Mouse (Mus musculus): ENCODE data around the gene Acvr1. TPM values are rescaled to one million over a fixed set of nuclear protein-coding genes. Genes with fewer than 3 reads are reported as not detected.

Gene Acvr1
- polyA plus RNA-seq, 1 experiment, result 9.0 TPM

DNA sequence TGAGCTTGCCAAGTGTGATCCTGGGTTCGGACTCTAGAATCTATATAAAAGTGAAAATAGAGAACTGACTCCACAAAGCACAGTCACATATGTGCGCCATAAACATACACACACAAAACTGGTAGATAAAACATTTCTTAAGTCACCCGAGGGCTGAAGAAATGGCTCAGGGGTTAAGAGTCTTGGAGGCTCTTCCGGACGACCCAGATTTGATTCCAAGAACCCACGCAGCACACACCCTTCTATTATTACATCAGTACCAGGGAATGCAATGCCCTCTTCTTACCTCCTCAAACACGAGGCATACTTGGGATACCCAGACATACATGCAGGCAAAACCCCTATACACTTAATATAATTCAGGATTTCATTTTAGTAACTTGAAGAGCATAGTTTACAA lies 97.1 kb downstream of the Acvr1 start, which contains the start of gene Gm17409:
TSS of gene Gm17409 (plus strand) at position 301 of the 400 bp plus-strand sequence.
- H3K9me3 ChIP-seq (replicated peaks; ENCODE audit: control insufficient read depth, insufficient read depth, low read length, poor library complexity, severe bottlenecking), result peaks cover 28% of the 10 kb centered on the region
- no peaks in the 10 kb centered on the region for H3K4me1 ChIP-seq (ENCODE audit: control insufficient read depth, insufficient read depth, low read length)
- no peaks in the 10 kb centered on the region for H3K27me3 ChIP-seq (ENCODE audit: control insufficient read depth, insufficient read depth, low read length, poor library complexity, severe bottlenecking)
- no peak within 1 kb of the TSS for H3K4me3 ChIP-seq (ENCODE audit: low read depth, low read length)
- H3K36me3 ChIP-seq (ENCODE audit: control insufficient read depth, insufficient read depth, low read length, poor library complexity, severe bottlenecking), result peaks cover 9% of the 10 kb centered on the region; the same call in 1 of the 2 replicates
- H3K27ac ChIP-seq (ENCODE audit: insufficient read depth, low read length), result no peak within 1 kb of the TSS
- H3K9ac ChIP-seq (ENCODE audit: low read depth, poor library complexity, severe bottlenecking), result no peak within 1 kb of the TSS
- TF ChIP-seq CTCF (IDR thresholded peaks at IDR 0.05; ENCODE audit: low read depth, low read length) (no peak), POLR2A (IDR thresholded peaks at IDR 0.05; ENCODE audit: insufficient read depth, low read length) (no peak), EP300 (IDR thresholded peaks at IDR 0.05; ENCODE audit: insufficient read depth, low read depth, low read length) (no peak)

GRCm38 (mm10) chr2:58458820-58459371 lies 108.1 kb downstream of the Acvr1 start:
- H3K4me3 ChIP-seq (ENCODE audit: low read depth, low read length), result no peak overlapping the region
- H3K9ac ChIP-seq (ENCODE audit: low read depth, poor library complexity, severe bottlenecking), result no peak overlapping the region
- H3K4me1 ChIP-seq (ENCODE audit: control insufficient read depth, insufficient read depth, low read length), result no peaks in the 10 kb centered on the region
- no peak for TF ChIP-seq POLR2A (IDR thresholded peaks at IDR 0.05; ENCODE audit: insufficient read depth, low read length)
- TF ChIP-seq CTCF (IDR thresholded peaks at IDR 0.05; ENCODE audit: low read depth, low read length), result peak; percentile 73
- H3K27ac ChIP-seq (ENCODE audit: insufficient read depth, low read length), result no peak overlapping the region
- H3K9me3 ChIP-seq (replicated peaks; ENCODE audit: control insufficient read depth, insufficient read depth, low read length, poor library complexity, severe bottlenecking), result no peaks in the 10 kb centered on the region
- H3K36me3 ChIP-seq (ENCODE audit: control insufficient read depth, insufficient read depth, low read length, poor library complexity, severe bottlenecking), result no peaks in the 10 kb centered on the region
- H3K27me3 ChIP-seq (ENCODE audit: control insufficient read depth, insufficient read depth, low read length, poor library complexity, severe bottlenecking), result no peaks in the 10 kb centered on the region

GRCm38 (mm10) chr2:58457488-58457865 lies 109.5 kb downstream of the Acvr1 start:
- Histone ChIP-seq H3K4me3 (ENCODE audit: low read depth, low read length) (no peak overlapping the region), H3K27ac (ENCODE audit: insufficient read depth, low read length) (no peak overlapping the region), H3K9ac (ENCODE audit: low read depth, poor library complexity, severe bottlenecking) (no peak overlapping the region), H3K9me3 (replicated peaks; ENCODE audit: control insufficient read depth, insufficient read depth, low read length, poor library complexity, severe bottlenecking) (no peaks in the 10 kb centered on the region), H3K4me1 (ENCODE audit: control insufficient read depth, insufficient read depth, low read length) (no peaks in the 10 kb centered on the region), H3K27me3 (ENCODE audit: control insufficient read depth, insufficient read depth, low read length, poor library complexity, severe bottlenecking) (no peaks in the 10 kb centered on the region), H3K36me3 (ENCODE audit: control insufficient read depth, insufficient read depth, low read length, poor library complexity, severe bottlenecking) (no peaks in the 10 kb centered on the region)
- peak; percentile 37 for TF ChIP-seq CTCF (IDR thresholded peaks at IDR 0.05; ENCODE audit: low read depth, low read length)
- no peak for TF ChIP-seq POLR2A (IDR thresholded peaks at IDR 0.05; ENCODE audit: insufficient read depth, low read length)

DNA sequence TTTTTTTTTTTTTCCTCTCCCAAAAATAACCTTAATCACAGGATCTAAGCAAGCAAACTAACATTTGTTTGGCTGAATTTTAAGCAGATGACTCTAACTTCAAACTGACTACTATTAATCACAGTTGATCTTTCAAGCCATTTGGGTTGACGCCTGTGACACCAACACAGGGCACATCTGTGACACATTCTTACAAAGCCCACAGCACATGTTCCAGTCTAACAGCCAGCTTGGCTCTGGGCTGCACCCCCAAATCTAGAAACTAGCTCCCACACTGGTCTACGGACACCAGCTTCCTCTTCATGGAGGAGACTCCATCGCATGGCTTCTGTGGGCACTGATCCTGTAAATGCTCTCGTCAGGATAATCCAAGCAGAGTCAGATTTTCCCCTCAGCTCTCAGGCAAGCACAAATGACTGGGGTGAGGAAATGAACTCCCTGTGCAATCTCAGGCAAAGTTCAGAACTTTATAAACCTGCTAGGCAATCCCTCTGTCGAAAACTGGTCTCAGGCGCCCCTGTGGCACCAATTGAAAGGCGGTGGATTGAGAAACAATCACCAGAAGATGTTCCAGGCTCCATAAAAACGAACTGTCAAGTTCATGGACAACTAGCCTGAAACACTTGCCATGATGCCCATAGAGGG lies 110.0 kb downstream of the Acvr1 start:
- no peak overlapping the region for H3K27ac ChIP-seq (ENCODE audit: insufficient read depth, low read length)
- H3K4me3 ChIP-seq (ENCODE audit: low read depth, low read length), result no peak overlapping the region
- no peaks in the 10 kb centered on the region for H3K36me3 ChIP-seq (ENCODE audit: control insufficient read depth, insufficient read depth, low read length, poor library complexity, severe bottlenecking)
- no peaks in the 10 kb centered on the region for H3K27me3 ChIP-seq (ENCODE audit: control insufficient read depth, insufficient read depth, low read length, poor library complexity, severe bottlenecking)
- no peaks in the 10 kb centered on the region for H3K9me3 ChIP-seq (replicated peaks; ENCODE audit: control insufficient read depth, insufficient read depth, low read length, poor library complexity, severe bottlenecking)
- no peak overlapping the region for H3K9ac ChIP-seq (ENCODE audit: low read depth, poor library complexity, severe bottlenecking)
- TF ChIP-seq CTCF (IDR thresholded peaks at IDR 0.05; ENCODE audit: low read depth, low read length) (no peak), EP300 (IDR thresholded peaks at IDR 0.05; ENCODE audit: insufficient read depth, low read depth, low read length) (no peak), POLR2A (IDR thresholded peaks at IDR 0.05; ENCODE audit: insufficient read depth, low read length) (no peak)
- H3K4me1 ChIP-seq (ENCODE audit: control insufficient read depth, insufficient read depth, low read length), result no peaks in the 10 kb centered on the region

DNA sequence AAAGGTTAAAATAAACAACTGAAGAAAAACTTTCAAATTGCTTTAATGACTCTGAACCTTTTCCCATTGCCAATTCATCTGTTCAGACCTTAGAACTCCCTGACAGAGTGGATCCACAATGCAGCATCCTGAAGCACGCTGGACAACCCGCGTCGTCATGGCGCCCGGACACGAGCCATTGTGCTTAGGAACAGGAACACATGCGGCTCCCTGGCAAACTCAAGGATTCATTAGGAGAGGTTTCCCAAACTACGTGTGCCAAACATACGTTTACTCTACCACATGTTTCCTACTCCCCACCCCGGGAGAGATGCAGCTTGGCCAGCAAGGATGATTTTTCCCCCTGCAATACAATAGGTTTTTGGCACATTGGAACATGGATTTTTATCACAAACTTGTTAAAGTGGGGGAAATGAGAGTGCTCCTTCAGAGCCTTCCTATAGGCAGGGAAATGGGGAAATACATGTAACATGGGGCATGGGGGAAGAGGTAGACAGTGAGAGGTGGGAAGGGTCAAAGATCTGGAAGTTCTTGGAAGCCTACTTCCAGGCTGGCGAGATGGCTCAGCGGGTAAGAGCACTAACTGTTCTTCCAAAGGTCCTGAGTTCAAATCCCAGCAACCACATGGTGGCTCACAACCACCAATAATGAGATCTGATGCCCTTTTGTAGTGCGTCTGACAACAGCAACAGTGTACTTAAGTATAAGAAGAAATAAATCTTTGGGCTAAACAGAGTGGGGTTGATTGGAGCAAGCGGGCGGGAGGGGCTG lies 112.7 kb downstream of the Acvr1 start:
- Histone ChIP-seq H3K9me3 (replicated peaks; ENCODE audit: control insufficient read depth, insufficient read depth, low read length, poor library complexity, severe bottlenecking) (no peaks in the 10 kb centered on the region), H3K27ac (ENCODE audit: insufficient read depth, low read length) (no peak overlapping the region), H3K4me3 (ENCODE audit: low read depth, low read length) (no peak overlapping the region), H3K27me3 (ENCODE audit: control insufficient read depth, insufficient read depth, low read length, poor library complexity, severe bottlenecking) (no peaks in the 10 kb centered on the region), H3K4me1 (ENCODE audit: control insufficient read depth, insufficient read depth, low read length) (no peaks in the 10 kb centered on the region), H3K36me3 (ENCODE audit: control insufficient read depth, insufficient read depth, low read length, poor library complexity, severe bottlenecking) (no peaks in the 10 kb centered on the region), H3K9ac (ENCODE audit: low read depth, poor library complexity, severe bottlenecking) (no peak overlapping the region)
- TF ChIP-seq EP300 (IDR thresholded peaks at IDR 0.05; ENCODE audit: insufficient read depth, low read depth, low read length), result no peak
- no peak for TF ChIP-seq CTCF (IDR thresholded peaks at IDR 0.05; ENCODE audit: low read depth, low read length)
- no peak for TF ChIP-seq POLR2A (IDR thresholded peaks at IDR 0.05; ENCODE audit: insufficient read depth, low read length)

GRCm38 (mm10) chr2:58447001-58447400 lies 120.0 kb downstream of the Acvr1 start:
- Histone ChIP-seq H3K4me3 (ENCODE audit: low read depth, low read length) (no peak overlapping the region), H3K36me3 (ENCODE audit: control insufficient read depth, insufficient read depth, low read length, poor library complexity, severe bottlenecking) (no peaks in the 10 kb centered on the region), H3K4me1 (ENCODE audit: control insufficient read depth, insufficient read depth, low read length) (no peaks in the 10 kb centered on the region), H3K9me3 (replicated peaks; ENCODE audit: control insufficient read depth, insufficient read depth, low read length, poor library complexity, severe bottlenecking) (no peaks in the 10 kb centered on the region), H3K27ac (ENCODE audit: insufficient read depth, low read length) (no peak overlapping the region), H3K27me3 (ENCODE audit: control insufficient read depth, insufficient read depth, low read length, poor library complexity, severe bottlenecking) (no peaks in the 10 kb centered on the region), H3K9ac (ENCODE audit: low read depth, poor library complexity, severe bottlenecking) (no peak overlapping the region)
- TF ChIP-seq POLR2A (IDR thresholded peaks at IDR 0.05; ENCODE audit: insufficient read depth, low read length), result no peak
- TF ChIP-seq EP300 (IDR thresholded peaks at IDR 0.05; ENCODE audit: insufficient read depth, low read depth, low read length), result no peak
- TF ChIP-seq CTCF (IDR thresholded peaks at IDR 0.05; ENCODE audit: low read depth, low read length), result no peak
